ENCODE assay signal across 9 mouse cellular contexts in genomic region chr17:25109578-25109977, GRCm38 (mm10). TPM values are rescaled to one million over a fixed set of nuclear protein-coding genes. Genes with fewer than 3 reads are reported as not detected.
DNase-seq lines count a peak whose midpoint lies in the region; ATAC-seq and TF ChIP-seq lines count a peak whose summit lies in the region.
"Had no signal": no experiment of that assay in that cellular context is flagged by ENCODE, and none has a peak within 500 bp of the region (broad histone marks: within the 10 kb centered on the region; RNA-seq: fewer than 3 reads in every experiment).

No protein-coding gene starts in this region.

- no peak for ATAC-seq in hindbrain, embryonic 13.5 days (ENCODE audit: low FRiP score)
- ATAC-seq in intestine, embryonic 14.5 days (replicated peaks; ENCODE audit: low FRiP score, low TSS enrichment, low read depth): no peak
- peak; percentile 59 for ATAC-seq in liver, postnatal 0 days
- no peak for ATAC-seq in activated CD4-positive, CD25-positive, alpha-beta regulatory T cell, adult 4 months

- H3K27me3 ChIP-seq in hindbrain, embryonic 10.5 days (ENCODE audit: insufficient read depth, poor library complexity, severe bottlenecking): no peaks in the 10 kb centered on the region
- no peaks in the 10 kb centered on the region for H3K27me3 ChIP-seq in hindbrain, embryonic 13.5 days
- no peaks in the 10 kb centered on the region for H3K27me3 ChIP-seq in ES-Bruce4 (ENCODE audit: control insufficient read depth, insufficient read depth, low read length, poor library complexity, severe bottlenecking)
- no peaks in the 10 kb centered on the region for H3K27me3 ChIP-seq in intestine, embryonic 14.5 days (replicated peaks; ENCODE audit: control insufficient read depth, insufficient read depth, low read length)
- H3K27me3 ChIP-seq in liver, postnatal 0 days (ENCODE audit: insufficient read depth, low read length): no peaks in the 10 kb centered on the region
- H3K27me3 ChIP-seq: embryonic facial prominence, embryonic 13.5 days had no signal

- no peak overlapping the region for H3K4me3 ChIP-seq in hindbrain, embryonic 10.5 days
- H3K4me3 ChIP-seq in hindbrain, embryonic 13.5 days: no peak overlapping the region
- H3K4me3 ChIP-seq in ES-Bruce4 (ENCODE audit: low read depth, low read length): no peak overlapping the region
- no peak overlapping the region for H3K4me3 ChIP-seq in intestine, embryonic 14.5 days (ENCODE audit: low read depth, low read length)
- H3K4me3 ChIP-seq in liver, postnatal 0 days (ENCODE audit: low read depth, low read length): no peak overlapping the region
- H3K4me3 ChIP-seq: embryonic facial prominence, embryonic 13.5 days had no signal

- H3K9ac ChIP-seq in hindbrain, embryonic 13.5 days: no peak overlapping the region
- no peak overlapping the region for H3K9ac ChIP-seq in ES-Bruce4 (ENCODE audit: low read depth, poor library complexity, severe bottlenecking)
- no peak overlapping the region for H3K9ac ChIP-seq in intestine, embryonic 14.5 days (ENCODE audit: low read length)
- H3K9ac ChIP-seq in liver, postnatal 0 days (replicated peaks): no peak overlapping the region

- 84% methylated on average over 2 of the region's 2 CpGs for WGBS in hindbrain, embryonic 10.5 days
- 83% methylated on average over 2 of the region's 2 CpGs for WGBS in hindbrain, embryonic 13.5 days
- 81% methylated on average over 2 of the region's 2 CpGs for WGBS in intestine, embryonic 14.5 days
- WGBS in liver, postnatal 0 days (ENCODE audit: insufficient replicate concordance): 68% methylated on average over 2 of the region's 2 CpGs

- H3K4me1 ChIP-seq in hindbrain, embryonic 10.5 days (replicated peaks): peaks cover 5% of the 10 kb centered on the region
- H3K4me1 ChIP-seq in hindbrain, embryonic 13.5 days (replicated peaks): peaks cover 12% of the 10 kb centered on the region
- no peaks in the 10 kb centered on the region for H3K4me1 ChIP-seq in ES-Bruce4 (ENCODE audit: control insufficient read depth, insufficient read depth, low read length)
- peaks cover under 1% of the 10 kb centered on the region for H3K4me1 ChIP-seq in intestine, embryonic 14.5 days (replicated peaks; ENCODE audit: control insufficient read depth, insufficient read depth, low read length)
- H3K4me1 ChIP-seq in liver, postnatal 0 days (ENCODE audit: insufficient read depth): peaks cover under 1% of the 10 kb centered on the region

- peak; percentile 52 for TF ChIP-seq CTCF in ES-Bruce4 (IDR thresholded peaks at IDR 0.05; ENCODE audit: low read depth, low read length)
- TF ChIP-seq CTCF in liver, postnatal 0 days (IDR thresholded peaks at IDR 0.05; ENCODE audit: low read depth): peak; percentile 81

- DNase-seq in hindbrain, embryonic 10.5 days (ENCODE audit: low spot score): peak; percentile 18
- DNase-seq in brain, adult 2 months (ENCODE audit: low read depth, low spot score): peak; percentile 56
- DNase-seq in intestine, embryonic 14.5 days (ENCODE audit: low spot score): peak; percentile 54
- DNase-seq in liver, postnatal 0 days: peak; percentile 63
- no peak for DNase-seq in frontal cortex, postnatal 14 days (ENCODE audit: low spot score in 2 of 2)

- TF ChIP-seq POLR2A in ES-Bruce4 (IDR thresholded peaks at IDR 0.05; ENCODE audit: insufficient read depth, low read length): no peak

- H3K36me3 ChIP-seq in hindbrain, embryonic 10.5 days: peaks cover 98% of the 10 kb centered on the region
- peaks cover 80% of the 10 kb centered on the region for H3K36me3 ChIP-seq in hindbrain, embryonic 13.5 days
- H3K36me3 ChIP-seq in ES-Bruce4 (ENCODE audit: control insufficient read depth, insufficient read depth, low read length, poor library complexity, severe bottlenecking): peaks cover 2% of the 10 kb centered on the region; the same call in 1 of the 2 replicates
- peaks cover 80% of the 10 kb centered on the region for H3K36me3 ChIP-seq in intestine, embryonic 14.5 days (ENCODE audit: control insufficient read depth, insufficient read depth, low read length)
- peaks cover 23% of the 10 kb centered on the region for H3K36me3 ChIP-seq in liver, postnatal 0 days (replicated peaks; ENCODE audit: insufficient read depth, low read length)

- no peak overlapping the region for H3K27ac ChIP-seq in hindbrain, embryonic 10.5 days
- H3K27ac ChIP-seq in hindbrain, embryonic 13.5 days: no peak overlapping the region
- no peak overlapping the region for H3K27ac ChIP-seq in ES-Bruce4 (ENCODE audit: insufficient read depth, low read length)
- no peak overlapping the region for H3K27ac ChIP-seq in intestine, embryonic 14.5 days (ENCODE audit: low read depth)
- H3K27ac ChIP-seq in liver, postnatal 0 days (ENCODE audit: low read depth): no peak overlapping the region
- H3K27ac ChIP-seq: embryonic facial prominence, embryonic 13.5 days had no signal

- H3K9me3 ChIP-seq in hindbrain, embryonic 10.5 days: no peaks in the 10 kb centered on the region
- no peaks in the 10 kb centered on the region for H3K9me3 ChIP-seq in hindbrain, embryonic 13.5 days
- no peaks in the 10 kb centered on the region for H3K9me3 ChIP-seq in ES-Bruce4 (replicated peaks; ENCODE audit: control insufficient read depth, insufficient read depth, low read length, poor library complexity, severe bottlenecking)
- H3K9me3 ChIP-seq in intestine, embryonic 14.5 days (ENCODE audit: control insufficient read depth, low read length): no peaks in the 10 kb centered on the region
- H3K9me3 ChIP-seq in liver, postnatal 0 days (ENCODE audit: low read length): no peaks in the 10 kb centered on the region
- H3K9me3 ChIP-seq: embryonic facial prominence, embryonic 13.5 days had no signal

- no peak for TF ChIP-seq EP300 in ES-Bruce4 (IDR thresholded peaks at IDR 0.05; ENCODE audit: insufficient read depth, low read depth, low read length)
- TF ChIP-seq EP300 in liver, postnatal 0 days (IDR thresholded peaks at IDR 0.05; ENCODE audit: low read depth): no peak

- H3K4me2 ChIP-seq in hindbrain, embryonic 13.5 days: no peak overlapping the region
- H3K4me2 ChIP-seq in intestine, embryonic 14.5 days (ENCODE audit: low read length): no peak overlapping the region
- H3K4me2 ChIP-seq in liver, postnatal 0 days (ENCODE audit: low read depth, low read length): no peak overlapping the region
- H3K4me2 ChIP-seq: embryonic facial prominence, embryonic 13.5 days had no signal

RNA-seq across cellular contexts. Expression of gene Telo2, which starts 6.2 kb away (rescaled TPM):
- polyA plus RNA-seq in hindbrain, embryonic 10.5 days (2016; fragmentation: Nextera tagmentation; extraction: Ambion mirVana): 49.9 and 52.3 TPM in 2 replicates
- 41.9 and 45.5 TPM in 2 replicates for polyA plus RNA-seq in hindbrain, embryonic 13.5 days (2015; fragmentation: Nextera tagmentation; extraction: Ambion mirVana)
- polyA plus RNA-seq in ES-Bruce4 (2011; ENCODE audit: insufficient read depth, insufficient read length, low read depth, missing spikeins): 17.1 and 18.3 TPM in 2 replicates
- 36.7 and 42.3 TPM in 2 replicates for polyA plus RNA-seq in intestine, embryonic 14.5 days (2014; fragmentation: Nextera tagmentation; extraction: Ambion mirVana)
- polyA plus RNA-seq in liver, postnatal 0 days (2015; fragmentation: Nextera tagmentation; extraction: Ambion mirVana): 5.3 and 5.7 TPM in 2 replicates
- polyA plus RNA-seq in activated CD4-positive, CD25-positive, alpha-beta regulatory T cell, adult 4 months (2017; shearing (Covaris generic)): 10 to 100 TPM; 16.8 to 18.7 TPM

RNA-seq across cellular contexts. Expression of gene Ptx4, which starts 11.0 kb away (rescaled TPM):
- not detected in 2 replicates for polyA plus RNA-seq in hindbrain, embryonic 10.5 days (2016; fragmentation: Nextera tagmentation; extraction: Ambion mirVana)
- polyA plus RNA-seq in hindbrain, embryonic 13.5 days (2015; fragmentation: Nextera tagmentation; extraction: Ambion mirVana): not detected in 2 replicates
- not detected in 2 replicates for polyA plus RNA-seq in ES-Bruce4 (2011; ENCODE audit: insufficient read depth, insufficient read length, low read depth, missing spikeins)
- polyA plus RNA-seq in intestine, embryonic 14.5 days (2014; fragmentation: Nextera tagmentation; extraction: Ambion mirVana): not detected in 2 replicates
- polyA plus RNA-seq in liver, postnatal 0 days (2015; fragmentation: Nextera tagmentation; extraction: Ambion mirVana): not detected in 2 replicates
- not detected for polyA plus RNA-seq in activated CD4-positive, CD25-positive, alpha-beta regulatory T cell, adult 4 months (2017; shearing (Covaris generic))

RNA-seq across cellular contexts. Expression of gene Clcn7, which starts 23.6 kb away (rescaled TPM):
- 23.5 and 24.7 TPM in 2 replicates for polyA plus RNA-seq in hindbrain, embryonic 10.5 days (2016; fragmentation: Nextera tagmentation; extraction: Ambion mirVana)
- 24.9 and 30.4 TPM in 2 replicates for polyA plus RNA-seq in hindbrain, embryonic 13.5 days (2015; fragmentation: Nextera tagmentation; extraction: Ambion mirVana)
- 16.0 and 20.9 TPM in 2 replicates for polyA plus RNA-seq in ES-Bruce4 (2011; ENCODE audit: insufficient read depth, insufficient read length, low read depth, missing spikeins)
- 20.0 and 22.0 TPM in 2 replicates for polyA plus RNA-seq in intestine, embryonic 14.5 days (2014; fragmentation: Nextera tagmentation; extraction: Ambion mirVana)
- polyA plus RNA-seq in liver, postnatal 0 days (2015; fragmentation: Nextera tagmentation; extraction: Ambion mirVana): 7.3 and 8.6 TPM in 2 replicates
- 10 to 100 TPM; 15.4 to 16.8 TPM for polyA plus RNA-seq in activated CD4-positive, CD25-positive, alpha-beta regulatory T cell, adult 4 months (2017; shearing (Covaris generic))

RNA-seq across cellular contexts. Expression of gene Tmem204, which starts 26.2 kb away (rescaled TPM):
- polyA plus RNA-seq in hindbrain, embryonic 10.5 days (2016; fragmentation: Nextera tagmentation; extraction: Ambion mirVana): 13.0 and 13.7 TPM in 2 replicates
- 10.8 and 11.5 TPM in 2 replicates for polyA plus RNA-seq in hindbrain, embryonic 13.5 days (2015; fragmentation: Nextera tagmentation; extraction: Ambion mirVana)
- 0.70 TPM in 1 of 2 replicates, not detected in the other for polyA plus RNA-seq in ES-Bruce4 (2011; ENCODE audit: insufficient read depth, insufficient read length, low read depth, missing spikeins)
- polyA plus RNA-seq in intestine, embryonic 14.5 days (2014; fragmentation: Nextera tagmentation; extraction: Ambion mirVana): 23.5 and 24.2 TPM in 2 replicates
- polyA plus RNA-seq in liver, postnatal 0 days (2015; fragmentation: Nextera tagmentation; extraction: Ambion mirVana): 8.3 and 9.4 TPM in 2 replicates
- polyA plus RNA-seq in activated CD4-positive, CD25-positive, alpha-beta regulatory T cell, adult 4 months (2017; shearing (Covaris generic)): under 1 TPM in 1 of 2 experiments, not detected in 1; 0.63 TPM

RNA-seq across cellular contexts. Expression of gene Ccdc154, which starts 52.7 kb away (rescaled TPM):
- polyA plus RNA-seq in hindbrain, embryonic 10.5 days (2016; fragmentation: Nextera tagmentation; extraction: Ambion mirVana): not detected in 2 replicates
- polyA plus RNA-seq in hindbrain, embryonic 13.5 days (2015; fragmentation: Nextera tagmentation; extraction: Ambion mirVana): not detected in 2 replicates
- not detected in 2 replicates for polyA plus RNA-seq in ES-Bruce4 (2011; ENCODE audit: insufficient read depth, insufficient read length, low read depth, missing spikeins)
- 0.07 TPM in 2 replicates for polyA plus RNA-seq in intestine, embryonic 14.5 days (2014; fragmentation: Nextera tagmentation; extraction: Ambion mirVana)
- not detected in 2 replicates for polyA plus RNA-seq in liver, postnatal 0 days (2015; fragmentation: Nextera tagmentation; extraction: Ambion mirVana)
- not detected for polyA plus RNA-seq in activated CD4-positive, CD25-positive, alpha-beta regulatory T cell, adult 4 months (2017; shearing (Covaris generic))
- polyA plus RNA-seq: embryonic facial prominence, embryonic 13.5 days had no signal

Comparison
In these comparisons a context has a peak if more than half of its experiments do, and no peak if none do; other contexts are left out.
1. DNase-seq: peak in hindbrain, embryonic 10.5 days (single experiment), brain, adult 2 months (single experiment), intestine, embryonic 14.5 days (single experiment) and liver, postnatal 0 days (single experiment); none in frontal cortex, postnatal 14 days (0 of 2).